Mouse (Mus musculus): ENCODE data around the gene Tysnd1. TPM values are rescaled to one million over a fixed set of nuclear protein-coding genes. Genes with fewer than 3 reads are reported as not detected.
A peak's percentile ranks its signal among the peaks of the same experiment; 100 is the strongest.

The Tysnd1 gene
- polyA plus RNA-seq, 1 experiment from 2014 or later: 27.0 TPM

GRCm38 (mm10) chr10:61697028-61697427 lies 1.7 kb downstream of the Tysnd1 start:
- no peak for ATAC-seq (ENCODE audit: low FRiP score, low TSS enrichment)
- H3K4me1 ChIP-seq (ENCODE audit: control insufficient read depth, insufficient read depth, low read length): peaks cover 14% of the 10 kb centered on the region

GRCm38 (mm10) chr10:61704663-61705062 lies 9.3 kb downstream of the Tysnd1 start:
- Histone ChIP-seq H3K27ac (replicated peaks; ENCODE audit: low read depth, low read length) (no peak overlapping the region), H3K9ac (replicated peaks; ENCODE audit: low read length) (no peak overlapping the region), H3K27me3 (ENCODE audit: control insufficient read depth, insufficient read depth, low read length) (no peaks in the 10 kb centered on the region), H3K36me3 (ENCODE audit: control insufficient read depth, insufficient read depth, low read length) (peaks cover 18% of the 10 kb centered on the region), H3K4me1 (ENCODE audit: control insufficient read depth, insufficient read depth, low read length) (no peaks in the 10 kb centered on the region), H3K4me3 (replicated peaks; ENCODE audit: low read depth, low read length) (no peak overlapping the region), H3K9me3 (ENCODE audit: control insufficient read depth, low read length) (no peaks in the 10 kb centered on the region), H3K4me2 (ENCODE audit: low read length) (no peak overlapping the region)
- DNase-seq: no peak
- WGBS: 84% methylated on average over 4 of the region's 4 CpGs
- no peak for ATAC-seq (ENCODE audit: low FRiP score, low TSS enrichment)

More at GRCm38 (mm10) chr10:61697028-61697427, 1.7 kb downstream of the Tysnd1 start:
- WGBS: 96% methylated on average over 2 of the region's 2 CpGs
- peak overlapping the region; percentile 96 for H3K4me3 ChIP-seq (replicated peaks; ENCODE audit: low read depth, low read length)
- no peak overlapping the region for H3K27ac ChIP-seq (replicated peaks; ENCODE audit: low read depth, low read length)
- peaks cover 23% of the 10 kb centered on the region for H3K36me3 ChIP-seq (ENCODE audit: control insufficient read depth, insufficient read depth, low read length)
- no peaks in the 10 kb centered on the region for H3K27me3 ChIP-seq (ENCODE audit: control insufficient read depth, insufficient read depth, low read length)
- peak overlapping the region; percentile 100 for H3K4me2 ChIP-seq (ENCODE audit: low read length)
- H3K9me3 ChIP-seq (ENCODE audit: control insufficient read depth, low read length): no peaks in the 10 kb centered on the region
- H3K9ac ChIP-seq (replicated peaks; ENCODE audit: low read length): peak overlapping the region; percentile 66; the same call in 1 of the 2 replicates
- no peak for DNase-seq

- H3K4me1 ChIP-seq (ENCODE audit: control insufficient read depth, insufficient read depth, low read length): no peaks in the 10 kb centered on the region
- H3K36me3 ChIP-seq (ENCODE audit: control insufficient read depth, insufficient read depth, low read length): peaks cover 17% of the 10 kb centered on the region
- no peak overlapping the region for H3K4me3 ChIP-seq (replicated peaks; ENCODE audit: low read depth, low read length)
- no peak overlapping the region for H3K4me2 ChIP-seq (ENCODE audit: low read length)
- H3K9ac ChIP-seq (replicated peaks; ENCODE audit: low read length): no peak overlapping the region
- 75% methylated on average over 6 of the region's 6 CpGs for WGBS
- ATAC-seq (ENCODE audit: low FRiP score, low TSS enrichment) (no peak), DNase-seq (no peak)
- no peaks in the 10 kb centered on the region for H3K9me3 ChIP-seq (ENCODE audit: control insufficient read depth, low read length)
- no peak overlapping the region for H3K27ac ChIP-seq (replicated peaks; ENCODE audit: low read depth, low read length)
- H3K27me3 ChIP-seq (ENCODE audit: control insufficient read depth, insufficient read depth, low read length): no peaks in the 10 kb centered on the region
These were observed 11.4 kb downstream of the Tysnd1 start for GRCm38 (mm10) chr10:61706412-61707375.

- H3K36me3 ChIP-seq (ENCODE audit: control insufficient read depth, insufficient read depth, low read length): no peaks in the 10 kb centered on the region
- H3K4me1 ChIP-seq (ENCODE audit: control insufficient read depth, insufficient read depth, low read length): peaks cover 6% of the 10 kb centered on the region; the same call in 1 of the 2 replicates
- no peak overlapping the region for H3K4me2 ChIP-seq (ENCODE audit: low read length)
- ATAC-seq (ENCODE audit: low FRiP score, low TSS enrichment) (no peak), DNase-seq (no peak)
- no peaks in the 10 kb centered on the region for H3K27me3 ChIP-seq (ENCODE audit: control insufficient read depth, insufficient read depth, low read length)
- H3K27ac ChIP-seq (replicated peaks; ENCODE audit: low read depth, low read length): no peak overlapping the region
- no peak overlapping the region for H3K9ac ChIP-seq (replicated peaks; ENCODE audit: low read length)
- no peaks in the 10 kb centered on the region for H3K9me3 ChIP-seq (ENCODE audit: control insufficient read depth, low read length)
- 75% methylated on average over 3 of the region's 3 CpGs for WGBS
- H3K4me3 ChIP-seq (replicated peaks; ENCODE audit: low read depth, low read length): no peak overlapping the region
These were observed 18.3 kb downstream of the Tysnd1 start for GRCm38 (mm10) chr10:61713601-61714000.

GRCm38 (mm10) chr10:61714146-61714545 lies 18.8 kb downstream of the Tysnd1 start:
- Histone ChIP-seq H3K27ac (replicated peaks; ENCODE audit: low read depth, low read length) (no peak overlapping the region), H3K4me2 (ENCODE audit: low read length) (no peak overlapping the region), H3K36me3 (ENCODE audit: control insufficient read depth, insufficient read depth, low read length) (no peaks in the 10 kb centered on the region), H3K9ac (replicated peaks; ENCODE audit: low read length) (no peak overlapping the region), H3K4me3 (replicated peaks; ENCODE audit: low read depth, low read length) (no peak overlapping the region), H3K9me3 (ENCODE audit: control insufficient read depth, low read length) (no peaks in the 10 kb centered on the region), H3K27me3 (ENCODE audit: control insufficient read depth, insufficient read depth, low read length) (no peaks in the 10 kb centered on the region), H3K4me1 (ENCODE audit: control insufficient read depth, insufficient read depth, low read length) (peaks cover 6% of the 10 kb centered on the region; the same call in 1 of the 2 replicates)
- WGBS: 92% methylated on average over 4 of the region's 4 CpGs
- ATAC-seq (ENCODE audit: low FRiP score, low TSS enrichment) (no peak), DNase-seq (no peak)

GRCm38 (mm10) chr10:61714771-61715461 lies 19.6 kb downstream of the Tysnd1 start, which contains the start of gene Aifm2:
Gene Aifm2 (plus strand): TSS chr10:61715263.
- DNase-seq (peak; percentile 58), ATAC-seq (ENCODE audit: low FRiP score, low TSS enrichment) (peak; percentile 46; the same call in 1 of the 2 replicates)
- H3K9ac ChIP-seq (replicated peaks; ENCODE audit: low read length): peak within 1 kb of the TSS; percentile 44
- 15% methylated on average over 31 of the region's 36 CpGs for WGBS
- H3K4me1 ChIP-seq (ENCODE audit: control insufficient read depth, insufficient read depth, low read length): peaks cover 6% of the 10 kb centered on the region; the same call in 1 of the 2 replicates
- no peaks in the 10 kb centered on the region for H3K9me3 ChIP-seq (ENCODE audit: control insufficient read depth, low read length)
- H3K27ac ChIP-seq (replicated peaks; ENCODE audit: low read depth, low read length): no peak within 1 kb of the TSS
- peak within 1 kb of the TSS; percentile 70 for H3K4me2 ChIP-seq (ENCODE audit: low read length)
- peak within 1 kb of the TSS; percentile 44 for H3K4me3 ChIP-seq (replicated peaks; ENCODE audit: low read depth, low read length)
- H3K36me3 ChIP-seq (ENCODE audit: control insufficient read depth, insufficient read depth, low read length): no peaks in the 10 kb centered on the region
- H3K27me3 ChIP-seq (ENCODE audit: control insufficient read depth, insufficient read depth, low read length): no peaks in the 10 kb centered on the region

- Histone ChIP-seq H3K36me3 (ENCODE audit: control insufficient read depth, insufficient read depth, low read length) (no peaks in the 10 kb centered on the region), H3K4me3 (replicated peaks; ENCODE audit: low read depth, low read length) (peak overlapping the region; percentile 44)
- 3% methylated on average over 11 of the region's 11 CpGs for WGBS
These were observed 20.1 kb downstream of the Tysnd1 start for GRCm38 (mm10) chr10:61715462-61715837.

GRCm38 (mm10) chr10:61715996-61716864 lies 20.9 kb downstream of the Tysnd1 start:
- no peaks in the 10 kb centered on the region for H3K36me3 ChIP-seq (ENCODE audit: control insufficient read depth, insufficient read depth, low read length)
- no peak overlapping the region for H3K4me3 ChIP-seq (replicated peaks; ENCODE audit: low read depth, low read length)
- peak overlapping the region; percentile 70 for H3K4me2 ChIP-seq (ENCODE audit: low read length)
- no peak overlapping the region for H3K27ac ChIP-seq (replicated peaks; ENCODE audit: low read depth, low read length)
- DNase-seq (no peak), ATAC-seq (ENCODE audit: low FRiP score, low TSS enrichment) (no peak)
- WGBS: 75% methylated on average over 7 of the region's 7 CpGs
- no peaks in the 10 kb centered on the region for H3K9me3 ChIP-seq (ENCODE audit: control insufficient read depth, low read length)
- no peak overlapping the region for H3K9ac ChIP-seq (replicated peaks; ENCODE audit: low read length)
- no peaks in the 10 kb centered on the region for H3K27me3 ChIP-seq (ENCODE audit: control insufficient read depth, insufficient read depth, low read length)
- peaks cover 6% of the 10 kb centered on the region; the same call in 1 of the 2 replicates for H3K4me1 ChIP-seq (ENCODE audit: control insufficient read depth, insufficient read depth, low read length)

More at GRCm38 (mm10) chr10:61715462-61715837, 20.1 kb downstream of the Tysnd1 start:
- Histone ChIP-seq H3K9ac (replicated peaks; ENCODE audit: low read length) (peak overlapping the region; percentile 44), H3K9me3 (ENCODE audit: control insufficient read depth, low read length) (no peaks in the 10 kb centered on the region), H3K27me3 (ENCODE audit: control insufficient read depth, insufficient read depth, low read length) (no peaks in the 10 kb centered on the region), H3K4me2 (ENCODE audit: low read length) (peak overlapping the region; percentile 70), H3K27ac (replicated peaks; ENCODE audit: low read depth, low read length) (no peak overlapping the region), H3K4me1 (ENCODE audit: control insufficient read depth, insufficient read depth, low read length) (peaks cover 6% of the 10 kb centered on the region; the same call in 1 of the 2 replicates)
- ATAC-seq (ENCODE audit: low FRiP score, low TSS enrichment) (no peak; the same call in 1 of the 2 replicates), DNase-seq (no peak)
